Mouse (Mus musculus) midbrain, postnatal 0 days (tissue): Measurements from ENCODE around the gene Esrrb. TPM values are rescaled to one million over a fixed set of nuclear protein-coding genes. Genes with fewer than 3 reads are reported as not detected.

Experiments
- ATAC-seq: fragments of 200-750 bp; cut with Nextera tagmentation; 2 replicates; pipeline ENCODE4 v1.8.0; 2017; ENCODE audit warnings: moderate number of reproducible peaks, mild to moderate bottlenecking, moderate TSS enrichment, moderate library complexity; ENCODE audit not compliant: low FRiP score
- DNase-seq: peaks from one replicate; pipeline ENCODE4 v3.0.0-alpha.2; 2015; ENCODE audit warnings: low spot score
- H3K27ac ChIP-seq: fragments of 300-500 bp; sonication (generic); 2 replicates; pipeline ENCODE4 v1.5.1; 2014; ENCODE audit warnings: low read depth, mild to moderate bottlenecking, low read length, mixed read lengths
- H3K27me3 ChIP-seq: fragments of 300-500 bp; sonication (generic); 2 replicates; pipeline ENCODE4 v1.6.1; 2014; ENCODE audit warnings: low read length, control low read depth, mixed read lengths; ENCODE audit not compliant: insufficient read depth
- H3K36me3 ChIP-seq: fragments of 300-500 bp; sonication (generic); 2 replicates; pipeline ENCODE4 v1.6.1; 2014; ENCODE audit warnings: low read length, control low read depth, mixed read lengths; ENCODE audit not compliant: insufficient read depth
- H3K4me1 ChIP-seq: fragments of 300-500 bp; sonication (generic); 2 replicates; pipeline ENCODE4 v1.6.1; 2014; ENCODE audit warnings: mild to moderate bottlenecking, control low read depth, antibody characterized with exemption, low read length, mixed read lengths; ENCODE audit not compliant: insufficient read depth
- H3K4me2 ChIP-seq: fragments of 300-500 bp; sonication (generic); 2 replicates; pipeline ENCODE4 v1.6.1; 2014; ENCODE audit warnings: low read depth, mild to moderate bottlenecking, low read length, mixed read lengths; ENCODE audit not compliant: poor library complexity, severe bottlenecking
- H3K4me3 ChIP-seq: fragments of 300-500 bp; sonication (generic); 2 replicates; pipeline ENCODE4 v1.5.1; 2014; ENCODE audit warnings: low read depth, mild to moderate bottlenecking, low read length, moderate library complexity
- H3K9ac ChIP-seq: fragments of 300-500 bp; sonication (generic); replicated peaks from 2 replicates; pipeline ENCODE4 v1.6.1; 2014; ENCODE audit warnings: mild to moderate bottlenecking, low read length, moderate library complexity, mixed read lengths; ENCODE audit not compliant: poor library complexity, severe bottlenecking
- H3K9me3 ChIP-seq: fragments of 300-500 bp; sonication (generic); 2 replicates; pipeline ENCODE4 v1.6.1; 2016; ENCODE audit warnings: low read length, control low read depth
- CTCF ChIP-seq: IDR thresholded peaks from 2 replicates; pipeline ENCODE4 v1.5.1; 2016; ENCODE audit warnings: antibody characterized with exemption, mild to moderate bottlenecking
- WGBS: fragments of 180-500 bp; shearing (Covaris S2); extraction: QIAGEN DNeasy Blood & Tissue Kit; methylation state at CpG from one replicate; pipeline ENCODE4 v1.1.7; 2014; 5-methylcytosine and 5-hydroxymethylcytosine counted together
- polyA plus RNA-seq: library from polyadenylated mRNA; unstranded; fragments of >200 nt; fragmentation: Nextera tagmentation; extraction: Ambion mirVana; gene quantifications from 2 replicates; pipeline ENCODE4 v1.2.1, GENCODE M21; 2015
- total RNA-seq: library from RNA; depleted of rRNA; stranded (reverse); fragments of >200 nt; gene quantifications from 2 replicates; pipeline ENCODE4 v1.2.3, GENCODE M21; 2014

Esrrb gene
- total and polyA plus RNA-seq, 2 experiments from 2014 or later = 3.3 to 11.6 TPM

DNA sequence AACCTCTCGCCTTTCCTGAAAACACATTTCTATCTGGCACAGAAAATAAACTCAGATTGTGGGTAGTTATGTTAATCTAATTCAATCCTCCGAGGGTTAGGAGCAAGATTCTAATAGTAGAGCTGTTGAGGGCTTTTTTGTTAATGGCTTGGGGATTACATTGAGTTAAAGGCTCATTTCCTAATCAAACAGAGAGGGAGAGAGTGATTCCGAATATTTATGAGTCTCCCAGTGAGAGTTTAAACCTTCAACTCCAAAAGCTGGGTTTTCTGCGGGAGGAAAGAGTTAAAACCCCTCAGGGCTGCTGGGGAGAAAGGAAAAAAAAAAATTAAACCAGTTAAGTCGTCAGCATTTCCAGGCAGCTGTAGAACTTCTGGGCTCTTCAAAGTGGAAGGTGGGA lies 3.8 kb downstream of the Esrrb start:
- H3K9me3 ChIP-seq = no peaks in the 10 kb centered on the region

DNA sequence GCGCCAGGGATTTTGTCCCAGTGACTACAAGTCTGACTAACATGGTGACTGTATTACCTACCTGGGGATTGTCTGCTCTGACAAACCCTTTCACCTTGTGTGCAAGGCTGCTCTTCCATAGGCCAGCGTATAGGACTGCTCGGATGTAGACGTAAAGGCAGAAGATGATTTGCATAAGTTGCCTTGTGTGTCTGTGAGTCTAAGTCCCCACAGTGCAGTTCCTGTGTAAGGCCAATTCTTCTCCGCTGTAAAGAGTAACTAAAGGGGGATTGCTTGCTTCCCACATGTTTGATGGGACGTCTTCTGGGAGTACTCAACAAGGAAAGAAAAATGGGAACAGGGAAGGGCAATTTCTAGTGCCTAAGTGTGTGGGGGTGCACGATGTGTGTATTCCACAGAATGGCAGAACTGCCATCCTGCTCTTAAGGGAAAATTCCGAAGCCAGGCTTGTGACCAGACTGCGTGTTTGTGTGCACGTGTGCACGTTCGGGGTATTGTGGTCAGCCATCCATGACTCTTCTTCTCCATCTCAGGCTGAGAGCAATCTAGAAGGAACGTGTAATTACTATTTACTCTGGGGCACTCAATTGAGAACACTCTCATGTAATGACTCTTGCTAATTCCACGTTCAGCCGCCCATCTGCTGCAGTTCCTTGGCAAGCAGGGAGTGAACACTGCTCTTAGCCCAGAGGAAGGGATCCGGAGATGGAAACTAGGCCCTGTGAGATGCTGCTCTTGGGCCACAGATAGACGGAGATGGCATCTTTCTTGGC lies 9.9 kb downstream of the Esrrb start:
- TF ChIP-seq CTCF = no peak
- WGBS = 85% methylated on average over 17 of the region's 17 CpGs
- peak; percentile 45 for DNase-seq

More for the DNA sequence above, 3.8 kb downstream of the Esrrb start:
- no peak overlapping the region for H3K4me2 ChIP-seq
- DNase-seq = no peak
- no peak overlapping the region for H3K4me3 ChIP-seq
- no peak for ATAC-seq
- WGBS = 9% methylated on average over 5 of the region's 5 CpGs
- no peaks in the 10 kb centered on the region for H3K36me3 ChIP-seq
- H3K27ac ChIP-seq = no peak overlapping the region
- H3K27me3 ChIP-seq = no peaks in the 10 kb centered on the region
- H3K9ac ChIP-seq = no peak overlapping the region
- peaks cover 5% of the 10 kb centered on the region; the same call in 1 of the 2 replicates for H3K4me1 ChIP-seq
- no peak for TF ChIP-seq CTCF

DNA sequence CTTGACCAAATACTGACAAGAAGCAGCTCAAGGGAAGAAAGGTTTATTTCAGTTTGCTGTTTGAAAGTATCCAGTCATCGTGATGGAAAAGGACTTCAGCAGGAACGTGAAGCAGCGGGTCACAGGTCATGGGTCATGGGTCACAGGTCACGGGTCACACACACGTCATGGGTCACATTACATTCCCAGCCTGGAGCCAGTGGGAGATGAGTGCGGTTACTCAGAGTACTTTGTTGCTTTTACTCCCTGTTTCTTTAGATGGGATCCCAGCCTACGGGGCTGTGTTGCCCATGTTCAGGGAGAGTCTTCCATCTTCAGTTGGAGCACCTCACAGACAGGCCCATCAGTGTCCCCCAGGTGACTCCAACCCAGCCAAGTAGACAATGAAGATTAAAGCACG lies 13.4 kb downstream of the Esrrb start:
- 74% methylated on average over 8 of the region's 8 CpGs for WGBS
- TF ChIP-seq CTCF = no peak
- no peak for ATAC-seq

More for the DNA sequence above, 9.9 kb downstream of the Esrrb start:
- H3K9me3 ChIP-seq = no peaks in the 10 kb centered on the region
- no peaks in the 10 kb centered on the region for H3K36me3 ChIP-seq
- no peak for ATAC-seq
- no peak overlapping the region for H3K27ac ChIP-seq
- no peaks in the 10 kb centered on the region for H3K27me3 ChIP-seq
- no peak overlapping the region for H3K4me2 ChIP-seq
- H3K4me3 ChIP-seq = no peak overlapping the region
- H3K9ac ChIP-seq = no peak overlapping the region
- no peaks in the 10 kb centered on the region for H3K4me1 ChIP-seq

DNA sequence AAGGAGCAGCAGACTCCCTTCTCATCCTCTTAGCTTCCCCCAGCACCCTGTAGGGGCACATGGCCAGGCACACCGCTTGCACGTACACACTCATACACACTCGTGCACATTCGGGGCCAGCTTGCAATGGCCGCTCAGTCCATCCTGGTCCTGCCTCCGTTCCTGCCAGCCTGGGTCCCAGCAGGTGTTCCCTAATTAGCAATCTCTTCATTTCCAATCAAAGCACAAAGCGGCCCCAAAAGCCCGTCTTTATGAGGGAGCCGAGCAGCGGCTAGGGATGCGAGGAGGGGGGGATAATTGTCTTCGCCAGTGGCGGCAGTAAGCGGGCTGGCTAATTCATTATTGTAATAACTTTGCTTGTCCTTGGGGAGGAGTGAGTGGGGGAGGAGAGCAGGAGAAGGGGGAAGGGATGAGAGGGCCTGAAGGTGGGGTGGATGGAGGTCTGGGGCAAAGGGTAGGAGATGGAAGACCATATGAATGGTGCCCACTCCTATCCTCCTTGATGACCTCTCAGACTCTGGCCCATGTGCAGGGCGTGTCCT lies 18.8 kb downstream of the Esrrb start:
- Histone ChIP-seq H3K4me3 (no peak overlapping the region), H3K27me3 (0 out of 2 replicates have a peak, but pooled peaks cover 5% of the 10 kb centered on the region), H3K9me3 (no peaks in the 10 kb centered on the region), H3K4me2 (no peak overlapping the region; the same call in 1 of the 2 replicates), H3K36me3 (no peaks in the 10 kb centered on the region), H3K4me1 (peaks cover 4% of the 10 kb centered on the region; the same call in 1 of the 2 replicates), H3K9ac (no peak overlapping the region), H3K27ac (no peak overlapping the region)
- TF ChIP-seq CTCF = no peak
- ATAC-seq (peak; percentile 62; the same call in 1 of the 2 replicates), DNase-seq (peak; percentile 75)
- 18% methylated on average over 15 of the region's 15 CpGs for WGBS

More for the DNA sequence above, 13.4 kb downstream of the Esrrb start:
- no peak for DNase-seq
- Histone ChIP-seq H3K36me3 (no peaks in the 10 kb centered on the region), H3K27ac (no peak overlapping the region), H3K4me1 (no peaks in the 10 kb centered on the region), H3K27me3 (0 out of 2 replicates have a peak, but pooled peaks cover 5% of the 10 kb centered on the region), H3K4me2 (no peak overlapping the region), H3K9ac (no peak overlapping the region), H3K9me3 (no peaks in the 10 kb centered on the region), H3K4me3 (no peak overlapping the region)

DNA sequence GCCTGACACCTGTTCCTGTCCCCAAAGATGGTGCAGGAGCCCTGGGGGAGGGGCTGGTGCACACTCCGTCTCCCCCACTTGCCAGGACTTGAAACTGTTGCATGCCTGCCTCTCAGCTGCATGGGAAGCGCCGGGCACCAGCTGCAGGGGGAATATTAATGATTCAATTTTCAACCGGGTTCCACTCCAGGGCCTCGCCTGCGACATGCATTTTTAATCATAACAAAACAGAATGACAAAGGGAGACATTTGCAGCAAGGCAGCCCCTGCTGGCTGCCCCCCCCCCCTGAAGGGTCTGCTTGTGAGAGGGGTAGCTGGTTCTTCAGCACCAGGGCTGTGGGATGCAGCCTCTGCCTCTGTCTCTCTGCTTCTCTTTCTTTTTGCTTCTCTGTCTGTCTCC lies 22.9 kb downstream of the Esrrb start:
- no peak for TF ChIP-seq CTCF
- Histone ChIP-seq H3K27me3 (no peaks in the 10 kb centered on the region), H3K4me1 (peaks cover 4% of the 10 kb centered on the region; the same call in 1 of the 2 replicates), H3K27ac (no peak overlapping the region), H3K9me3 (no peaks in the 10 kb centered on the region), H3K36me3 (no peaks in the 10 kb centered on the region), H3K9ac (no peak overlapping the region), H3K4me3 (no peak overlapping the region), H3K4me2 (no peak overlapping the region)
- ATAC-seq (no peak), DNase-seq (no peak)
- 11% methylated on average over 6 of the region's 6 CpGs for WGBS

DNA sequence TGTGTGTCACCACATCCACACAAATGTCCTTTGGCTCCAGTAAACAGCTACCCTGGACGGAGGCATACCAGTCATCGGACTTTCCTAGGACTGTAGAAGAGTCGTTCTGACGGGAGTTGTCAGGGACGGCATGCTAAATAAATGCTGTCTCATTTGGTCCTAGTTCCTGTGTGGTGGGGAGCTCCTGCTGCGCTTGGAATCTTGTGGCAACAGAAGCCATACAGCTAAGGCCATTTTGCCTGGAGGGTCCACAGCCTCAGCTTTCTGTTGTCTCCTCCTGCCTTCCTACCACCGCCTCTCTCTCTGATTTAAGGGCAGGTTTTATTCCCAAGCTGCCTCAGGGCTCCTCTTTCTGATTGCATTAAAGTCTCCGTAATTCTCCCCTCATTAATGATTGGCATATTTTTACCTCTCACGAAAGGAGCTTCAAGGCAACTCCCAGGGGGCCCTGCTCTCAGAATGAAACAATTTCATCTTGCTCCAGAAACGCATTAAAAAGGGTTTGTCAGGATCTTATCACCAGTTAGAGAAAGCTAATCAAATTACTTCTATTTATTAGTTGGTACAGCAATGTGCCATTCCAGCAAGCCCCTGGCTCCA lies 26.9 kb downstream of the Esrrb start:
- ATAC-seq (no peak), DNase-seq (peak; percentile 59)
- Histone ChIP-seq H3K4me3 (no peak overlapping the region), H3K27me3 (no peaks in the 10 kb centered on the region), H3K9ac (no peak overlapping the region), H3K4me2 (no peak overlapping the region), H3K27ac (no peak overlapping the region), H3K36me3 (no peaks in the 10 kb centered on the region), H3K4me1 (peaks cover 4% of the 10 kb centered on the region; the same call in 1 of the 2 replicates), H3K9me3 (no peaks in the 10 kb centered on the region)
- no peak for TF ChIP-seq CTCF
- 37% methylated on average over 10 of the region's 10 CpGs for WGBS
